Mouse (Mus musculus): ENCODE results near the gene Susd6. TPM values are rescaled to one million over a fixed set of nuclear protein-coding genes. Genes with fewer than 3 reads are reported as not detected.

Gene Susd6
- total RNA-seq, 1 experiment from 2014 or later, result 47.4 TPM

- no peak for DNase-seq
Observed at GRCm38 (mm10) chr12:80878093-80878430, 87.8 kb downstream of the Susd6 start.

GRCm38 (mm10) chr12:80878653-80879052 is 88.3 kb downstream of the Susd6 start:
- DNase-seq, result no peak

- no peak for DNase-seq
Observed at GRCm38 (mm10) chr12:80879267-80879666, 89.0 kb downstream of the Susd6 start.

- no peak for DNase-seq
Observed at GRCm38 (mm10) chr12:80881121-80881520, 90.8 kb downstream of the Susd6 start.

- no peak for DNase-seq
Observed at GRCm38 (mm10) chr12:80883278-80883677, 93.0 kb downstream of the Susd6 start.

- no peak for DNase-seq
Observed at GRCm38 (mm10) chr12:80883881-80884280, 93.6 kb downstream of the Susd6 start.

GRCm38 (mm10) chr12:80885301-80886288 is 95.3 kb downstream of the Susd6 start:
- DNase-seq, result peak; percentile 63

- no peak for DNase-seq
Observed at GRCm38 (mm10) chr12:80887036-80887435, 96.7 kb downstream of the Susd6 start.

GRCm38 (mm10) chr12:80889331-80889730 is 99.0 kb downstream of the Susd6 start:
- DNase-seq, result no peak

GRCm38 (mm10) chr12:80891074-80891473 is 100.8 kb downstream of the Susd6 start:
- no peak for DNase-seq

- DNase-seq, result no peak
Observed at GRCm38 (mm10) chr12:80893720-80894494, 103.6 kb downstream of the Susd6 start.

- peak; percentile 83 for DNase-seq
Observed at GRCm38 (mm10) chr12:80894973-80895570, 104.8 kb downstream of the Susd6 start.

- no peak for DNase-seq
Observed at GRCm38 (mm10) chr12:80909631-80910030, 119.3 kb downstream of the Susd6 start.

- peak; percentile 44 for DNase-seq
Observed at GRCm38 (mm10) chr12:80917764-80918163, 127.5 kb downstream of the Susd6 start.

- DNase-seq, result no peak
Observed at GRCm38 (mm10) chr12:80921301-80921700, 131.0 kb downstream of the Susd6 start.

GRCm38 (mm10) chr12:80922869-80923268 is 132.6 kb downstream of the Susd6 start:
- no peak for DNase-seq

GRCm38 (mm10) chr12:80923602-80924001 is 133.3 kb downstream of the Susd6 start:
- no peak for DNase-seq

- peak; percentile 7 for DNase-seq
Observed at GRCm38 (mm10) chr12:80924205-80924604, 133.9 kb downstream of the Susd6 start.

GRCm38 (mm10) chr12:80925919-80926318 is 135.6 kb downstream of the Susd6 start:
- DNase-seq, result peak; percentile 60

GRCm38 (mm10) chr12:80926550-80926949 is 136.2 kb downstream of the Susd6 start:
- DNase-seq, result no peak

- DNase-seq, result no peak
Observed at GRCm38 (mm10) chr12:80927518-80927917, 137.2 kb downstream of the Susd6 start.

- DNase-seq, result no peak
Observed at GRCm38 (mm10) chr12:80928881-80929280, 138.6 kb downstream of the Susd6 start.

- DNase-seq, result no peak
Observed at GRCm38 (mm10) chr12:80930141-80930540, 139.8 kb downstream of the Susd6 start.
